Mouse (Mus musculus): ENCODE measurements around the gene Kazn. TPM values are rescaled to one million over a fixed set of nuclear protein-coding genes. Genes with fewer than 3 reads are reported as not detected.
A peak's percentile ranks its signal among the peaks of the same experiment; 100 is the strongest.

Kazn gene
- polyA plus RNA-seq, 1 experiment from 2014 or later = 0.74 TPM

DNA sequence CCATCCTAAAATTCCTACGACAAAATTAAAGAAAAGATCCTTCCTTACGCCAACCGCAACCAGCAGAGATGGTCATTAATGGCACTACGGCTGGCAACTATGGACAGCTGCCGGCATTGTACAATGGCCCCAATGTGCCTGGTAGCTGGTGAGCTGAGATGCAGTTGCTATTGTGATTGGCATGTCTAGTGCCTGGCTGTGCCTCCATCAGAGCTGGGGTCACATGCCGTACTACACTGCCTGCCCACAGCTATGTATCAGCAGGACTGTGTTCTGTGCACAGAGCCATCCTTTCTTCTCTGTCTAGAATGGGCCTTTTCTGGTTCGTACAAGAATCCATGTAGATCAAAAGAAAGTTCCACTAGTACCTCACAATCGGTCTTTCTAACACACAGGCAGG lies 49.2 kb downstream of the Kazn start:
- WGBS (ENCODE audit: insufficient replicate concordance) = 86% methylated on average over 8 of the region's 8 CpGs
- Histone ChIP-seq H3K4me1 (ENCODE audit: insufficient read depth) (no peaks in the 10 kb centered on the region), H3K36me3 (replicated peaks; ENCODE audit: insufficient read depth, low read length) (no peaks in the 10 kb centered on the region), H3K9ac (replicated peaks) (no peak overlapping the region), H3K4me3 (ENCODE audit: low read depth, low read length) (no peak overlapping the region), H3K27me3 (ENCODE audit: insufficient read depth, low read length) (no peaks in the 10 kb centered on the region), H3K9me3 (ENCODE audit: low read length) (no peaks in the 10 kb centered on the region), H3K4me2 (ENCODE audit: low read depth, low read length) (no peak overlapping the region), H3K27ac (ENCODE audit: low read depth) (no peak overlapping the region)
- TF ChIP-seq CTCF (IDR thresholded peaks at IDR 0.05; ENCODE audit: low read depth) (no peak), EP300 (IDR thresholded peaks at IDR 0.05; ENCODE audit: low read depth) (no peak)
- no peak for DNase-seq
- ATAC-seq = no peak

- Histone ChIP-seq H3K4me3 (ENCODE audit: low read depth, low read length) (no peak overlapping the region), H3K27ac (ENCODE audit: low read depth) (no peak overlapping the region), H3K9ac (replicated peaks) (no peak overlapping the region), H3K27me3 (ENCODE audit: insufficient read depth, low read length) (no peaks in the 10 kb centered on the region), H3K4me2 (ENCODE audit: low read depth, low read length) (no peak overlapping the region), H3K36me3 (replicated peaks; ENCODE audit: insufficient read depth, low read length) (no peaks in the 10 kb centered on the region), H3K9me3 (ENCODE audit: low read length) (no peaks in the 10 kb centered on the region), H3K4me1 (ENCODE audit: insufficient read depth) (peaks cover 2% of the 10 kb centered on the region; the same call in 1 of the 2 replicates)
- 83% methylated on average over 2 of the region's 2 CpGs for WGBS (ENCODE audit: insufficient replicate concordance)
- ATAC-seq (no peak), DNase-seq (no peak)
- no peak for TF ChIP-seq EP300 (IDR thresholded peaks at IDR 0.05; ENCODE audit: low read depth)
These were observed 50.7 kb downstream of the Kazn start for GRCm38 (mm10) chr4:142188501-142188900.

GRCm38 (mm10) chr4:142186155-142186554 lies 53.0 kb downstream of the Kazn start:
- Histone ChIP-seq H3K27ac (ENCODE audit: low read depth) (no peak overlapping the region), H3K4me3 (ENCODE audit: low read depth, low read length) (no peak overlapping the region), H3K4me1 (ENCODE audit: insufficient read depth) (peaks cover 2% of the 10 kb centered on the region; the same call in 1 of the 2 replicates), H3K36me3 (replicated peaks; ENCODE audit: insufficient read depth, low read length) (no peaks in the 10 kb centered on the region), H3K27me3 (ENCODE audit: insufficient read depth, low read length) (no peaks in the 10 kb centered on the region), H3K9ac (replicated peaks) (no peak overlapping the region), H3K9me3 (ENCODE audit: low read length) (no peaks in the 10 kb centered on the region), H3K4me2 (ENCODE audit: low read depth, low read length) (no peak overlapping the region)
- no peak for ATAC-seq
- peak; percentile 31 for TF ChIP-seq CTCF (IDR thresholded peaks at IDR 0.05; ENCODE audit: low read depth)
- TF ChIP-seq EP300 (IDR thresholded peaks at IDR 0.05; ENCODE audit: low read depth) = no peak
- 89% methylated on average over 3 of the region's 3 CpGs for WGBS (ENCODE audit: insufficient replicate concordance)
- no peak for DNase-seq

DNA sequence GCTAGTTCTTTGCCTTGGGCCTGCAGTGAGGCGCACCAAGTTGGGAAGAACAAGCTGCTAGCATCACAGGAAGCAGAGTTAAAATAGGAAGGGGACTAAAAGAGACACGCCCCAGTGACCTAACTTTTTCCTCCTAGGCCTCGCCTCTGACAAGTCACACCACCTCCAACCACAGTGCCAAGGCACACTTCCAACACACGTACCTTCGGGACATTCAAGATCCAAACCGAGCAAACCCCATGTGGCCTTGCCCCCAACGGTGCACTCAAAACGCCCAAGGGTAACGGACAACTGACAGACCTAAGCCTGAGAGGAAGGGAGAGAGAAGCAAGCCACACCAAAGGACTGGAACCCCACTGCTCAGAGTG lies 53.7 kb downstream of the Kazn start:
- 85% methylated on average over 9 of the region's 9 CpGs for WGBS (ENCODE audit: insufficient replicate concordance)
- Histone ChIP-seq H3K36me3 (replicated peaks; ENCODE audit: insufficient read depth, low read length) (no peaks in the 10 kb centered on the region), H3K4me1 (ENCODE audit: insufficient read depth) (peaks cover 4% of the 10 kb centered on the region; the same call in 1 of the 2 replicates), H3K4me3 (ENCODE audit: low read depth, low read length) (no peak overlapping the region), H3K27me3 (ENCODE audit: insufficient read depth, low read length) (no peaks in the 10 kb centered on the region), H3K9ac (replicated peaks) (no peak overlapping the region), H3K27ac (ENCODE audit: low read depth) (no peak overlapping the region), H3K4me2 (ENCODE audit: low read depth, low read length) (no peak overlapping the region), H3K9me3 (ENCODE audit: low read length) (no peaks in the 10 kb centered on the region)
- no peak for TF ChIP-seq EP300 (IDR thresholded peaks at IDR 0.05; ENCODE audit: low read depth)
- TF ChIP-seq CTCF (IDR thresholded peaks at IDR 0.05; ENCODE audit: low read depth) = no peak
- ATAC-seq (no peak), DNase-seq (no peak)

- Histone ChIP-seq H3K9ac (replicated peaks) (no peak overlapping the region), H3K27ac (ENCODE audit: low read depth) (no peak overlapping the region), H3K4me2 (ENCODE audit: low read depth, low read length) (no peak overlapping the region), H3K4me3 (ENCODE audit: low read depth, low read length) (no peak overlapping the region), H3K4me1 (ENCODE audit: insufficient read depth) (peaks cover 6% of the 10 kb centered on the region; the same call in 1 of the 2 replicates), H3K9me3 (ENCODE audit: low read length) (no peaks in the 10 kb centered on the region), H3K27me3 (ENCODE audit: insufficient read depth, low read length) (no peaks in the 10 kb centered on the region), H3K36me3 (replicated peaks; ENCODE audit: insufficient read depth, low read length) (no peaks in the 10 kb centered on the region)
- WGBS (ENCODE audit: insufficient replicate concordance) = 73% methylated on average over 13 of the region's 13 CpGs
- DNase-seq (no peak), ATAC-seq (no peak)
- TF ChIP-seq EP300 (IDR thresholded peaks at IDR 0.05; ENCODE audit: low read depth) (no peak), CTCF (IDR thresholded peaks at IDR 0.05; ENCODE audit: low read depth) (no peak)
These were observed 54.2 kb downstream of the Kazn start for GRCm38 (mm10) chr4:142184852-142185532.

DNA sequence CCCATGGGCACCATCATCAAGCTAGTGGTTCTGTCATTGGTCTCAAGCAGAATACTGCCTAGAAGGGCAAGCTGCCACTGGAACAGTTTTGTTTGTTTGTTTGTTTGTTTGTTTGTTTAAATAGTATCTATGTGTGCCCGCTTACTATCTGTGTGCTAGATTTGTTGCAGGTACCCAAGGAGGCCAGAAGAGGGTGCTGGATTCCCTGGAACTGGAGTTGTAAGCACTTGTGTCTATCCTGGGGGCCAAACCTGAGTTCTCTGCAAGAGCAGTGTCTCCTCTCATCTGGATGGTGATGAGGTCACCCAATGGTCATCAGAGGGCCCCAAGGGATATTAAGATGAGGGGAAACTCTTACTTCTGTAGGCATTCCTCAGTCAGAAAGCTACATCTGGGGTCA lies 55.6 kb downstream of the Kazn start:
- DNase-seq (no peak), ATAC-seq (no peak)
- Histone ChIP-seq H3K4me2 (ENCODE audit: low read depth, low read length) (no peak overlapping the region), H3K9me3 (ENCODE audit: low read length) (no peaks in the 10 kb centered on the region), H3K4me3 (ENCODE audit: low read depth, low read length) (no peak overlapping the region), H3K27me3 (ENCODE audit: insufficient read depth, low read length) (no peaks in the 10 kb centered on the region), H3K9ac (replicated peaks) (no peak overlapping the region), H3K27ac (ENCODE audit: low read depth) (no peak overlapping the region), H3K36me3 (replicated peaks; ENCODE audit: insufficient read depth, low read length) (no peaks in the 10 kb centered on the region), H3K4me1 (ENCODE audit: insufficient read depth) (peaks cover 9% of the 10 kb centered on the region; the same call in 1 of the 2 replicates)
- WGBS (ENCODE audit: insufficient replicate concordance) = 71% methylated on average over 1 of the region's 1 CpGs
- no peak for TF ChIP-seq CTCF (IDR thresholded peaks at IDR 0.05; ENCODE audit: low read depth)
- no peak for TF ChIP-seq EP300 (IDR thresholded peaks at IDR 0.05; ENCODE audit: low read depth)

Measured in liver, postnatal 0 days (tissue).